Mouse (Mus musculus): ENCODE measurements at regions not wholly inside any gene's neighbourhood (a gene's known extent, or its start where the extent isn't known, plus 50 kb on each side); places are given as distances from the start of the nearest gene placed in this dataset.
"Not testable (repeated sequence)": the region's sequence is repeated elsewhere in the genome, so short reads cannot be mapped to it uniquely, and the experiment has no call there.

DNA sequence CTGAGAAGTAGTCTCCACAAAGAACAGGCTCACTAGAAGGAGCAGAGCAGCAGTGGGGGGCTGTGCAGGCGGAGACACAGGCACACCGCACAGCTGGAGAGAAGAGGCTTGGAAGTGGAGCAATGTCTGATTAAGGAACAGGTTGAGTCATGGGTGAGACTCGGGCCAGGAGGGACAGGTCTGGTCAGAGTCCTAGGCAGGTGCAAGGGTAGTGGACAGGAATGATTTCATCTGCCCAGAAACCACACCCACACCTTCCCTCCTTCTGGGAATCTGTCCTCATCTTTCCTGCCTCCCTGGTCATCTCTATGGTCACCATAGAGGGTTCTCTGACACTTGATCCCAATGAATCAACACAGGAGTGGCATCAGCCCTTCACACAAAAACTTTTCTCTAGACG lies 983.8 kb downstream of the 4930447A16Rik start:
- no peak for DNase-seq (ENCODE audit: low spot score in 2 of 2)

DNA sequence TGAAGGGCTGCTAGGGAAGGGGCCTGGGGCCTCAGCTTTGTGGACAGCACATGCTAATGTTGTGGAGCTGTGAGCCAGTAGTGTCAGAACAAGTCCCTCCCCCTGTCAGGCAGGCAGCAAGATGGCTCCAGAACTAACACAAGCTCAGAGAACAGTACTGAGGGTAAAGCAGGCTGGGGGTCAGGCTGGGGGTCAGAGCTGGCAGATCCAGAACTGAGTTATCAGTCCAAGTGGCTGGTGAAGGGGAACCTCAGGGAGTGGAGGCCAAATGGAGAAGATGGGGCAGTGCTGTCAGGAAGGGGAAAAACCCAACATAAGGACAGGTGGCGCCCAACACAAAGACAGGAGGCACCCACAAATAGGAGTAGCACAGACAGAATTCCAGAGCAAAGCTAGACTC lies 985.1 kb downstream of the 4930447A16Rik start:
- DNase-seq (ENCODE audit: low spot score in 2 of 2), result no peak

DNA sequence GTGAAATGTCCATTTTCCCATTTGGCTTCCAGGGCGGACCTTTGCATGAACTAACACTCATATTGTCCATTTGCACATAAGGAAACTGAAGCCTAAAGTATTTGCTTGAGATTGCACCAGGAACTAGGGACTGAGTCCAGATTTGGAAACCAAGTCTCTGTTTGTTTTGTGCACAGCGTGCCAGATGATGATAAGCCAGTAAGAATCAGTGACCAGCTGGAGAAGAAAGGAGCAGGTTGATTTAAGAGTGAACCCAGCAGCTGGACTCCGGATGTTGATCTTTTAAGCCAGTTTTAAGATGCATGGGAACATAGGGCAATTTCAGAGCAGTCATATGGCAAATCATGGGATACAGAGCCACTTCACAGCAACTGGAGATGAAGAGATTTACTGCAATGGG lies 987.1 kb downstream of the 4930447A16Rik start:
- DNase-seq (ENCODE audit: low spot score in 2 of 2), result no peak

DNA sequence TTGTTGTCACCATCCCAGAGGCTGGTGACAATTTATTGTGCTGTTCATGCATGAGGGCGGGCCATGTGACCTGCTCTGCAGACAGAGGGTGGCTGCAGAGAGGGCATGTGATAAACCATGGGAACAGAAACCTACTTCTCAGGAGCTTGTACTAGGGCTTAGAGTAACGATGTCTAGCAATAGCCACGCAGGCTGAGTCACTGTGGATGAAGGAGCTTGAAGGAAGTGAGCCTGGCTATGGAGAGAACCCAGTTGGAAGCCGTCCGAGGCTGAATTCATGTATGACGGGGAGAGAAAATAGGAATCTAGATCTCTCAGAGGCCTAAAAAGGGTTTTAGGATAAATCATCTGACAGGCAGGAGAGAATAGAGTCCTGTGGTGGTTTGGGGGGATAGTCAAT lies 988.0 kb downstream of the 4930447A16Rik start:
- DNase-seq (ENCODE audit: low spot score in 2 of 2), result no peak

DNA sequence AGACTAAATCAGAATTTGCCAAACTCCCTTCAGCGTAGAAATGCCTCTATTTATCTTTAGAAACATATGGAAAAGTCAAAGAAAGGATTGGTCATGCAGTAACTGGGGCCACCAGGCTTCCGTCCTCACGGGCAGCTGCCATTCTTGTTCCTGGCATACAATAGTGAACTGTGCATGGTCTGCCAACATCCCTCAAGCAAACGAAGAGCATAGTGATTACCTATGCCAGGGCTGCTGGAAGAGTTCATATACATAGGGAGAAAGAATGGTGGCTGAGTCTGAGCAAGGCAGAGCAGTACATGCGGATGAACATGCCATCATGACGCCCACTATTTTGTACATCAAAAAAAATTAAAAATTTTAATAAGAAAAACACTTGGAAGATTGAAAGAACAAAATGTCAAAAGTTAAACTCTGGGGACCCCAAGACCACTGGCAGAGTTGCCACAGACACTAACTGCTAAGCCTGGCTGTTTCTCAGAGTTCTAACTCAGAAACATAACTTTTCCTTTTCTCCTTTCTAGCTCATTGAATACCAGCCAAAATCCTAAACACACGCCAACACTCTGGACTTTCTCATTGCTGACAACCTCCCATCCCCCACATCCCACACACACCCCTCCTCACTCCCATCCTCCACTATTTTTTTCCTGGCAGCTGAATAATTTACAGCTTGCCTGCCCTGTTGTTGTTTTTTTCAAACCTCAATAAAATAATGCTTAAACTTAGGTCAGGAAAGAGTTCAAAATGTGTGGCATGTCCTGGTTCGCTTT lies 989.1 kb downstream of the 4930447A16Rik start:
- DNase-seq (ENCODE audit: low spot score in 2 of 2), result no peak

DNA sequence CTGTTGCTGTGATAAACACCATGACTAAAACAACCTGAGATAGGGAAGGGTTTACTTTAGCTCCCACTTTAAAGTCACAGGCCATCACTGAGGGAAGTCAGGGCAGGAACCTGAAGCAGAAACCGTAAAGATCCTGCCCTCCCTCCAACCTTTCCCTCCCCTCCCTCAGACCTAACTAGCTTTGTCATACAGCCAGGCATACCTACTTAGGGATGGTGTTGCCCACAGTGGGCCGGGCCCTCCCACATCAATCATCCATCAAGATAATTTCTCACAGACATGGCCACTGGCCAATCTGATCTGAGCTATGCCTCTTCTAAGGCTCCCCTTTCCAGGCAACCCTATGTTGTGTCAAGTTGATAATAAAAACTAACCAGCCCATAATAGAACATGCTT lies 989.7 kb downstream of the 4930447A16Rik start:
- DNase-seq (ENCODE audit: low spot score in 2 of 2), result no peak

DNA sequence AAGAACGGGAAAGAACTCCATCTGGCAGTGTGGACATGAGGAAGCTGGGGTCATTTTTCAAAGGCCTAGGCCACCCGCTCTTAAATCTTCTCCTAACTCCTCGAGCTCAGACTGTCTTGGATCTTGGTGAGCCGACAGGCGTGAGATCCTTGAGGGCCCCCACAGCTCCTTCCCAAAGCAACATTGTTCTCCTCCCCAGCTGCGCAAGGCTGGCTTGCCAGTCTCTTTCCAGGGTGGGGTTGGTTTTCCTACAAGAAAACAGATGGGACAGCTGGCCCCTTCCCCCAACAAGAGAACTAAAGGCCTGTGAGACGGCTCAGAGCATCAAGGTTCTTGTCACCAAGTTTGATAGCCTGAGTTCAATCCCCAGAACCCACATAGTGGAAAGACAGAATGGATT lies 994.3 kb downstream of the 4930447A16Rik start:
- DNase-seq (ENCODE audit: low spot score in 2 of 2), result no peak

DNA sequence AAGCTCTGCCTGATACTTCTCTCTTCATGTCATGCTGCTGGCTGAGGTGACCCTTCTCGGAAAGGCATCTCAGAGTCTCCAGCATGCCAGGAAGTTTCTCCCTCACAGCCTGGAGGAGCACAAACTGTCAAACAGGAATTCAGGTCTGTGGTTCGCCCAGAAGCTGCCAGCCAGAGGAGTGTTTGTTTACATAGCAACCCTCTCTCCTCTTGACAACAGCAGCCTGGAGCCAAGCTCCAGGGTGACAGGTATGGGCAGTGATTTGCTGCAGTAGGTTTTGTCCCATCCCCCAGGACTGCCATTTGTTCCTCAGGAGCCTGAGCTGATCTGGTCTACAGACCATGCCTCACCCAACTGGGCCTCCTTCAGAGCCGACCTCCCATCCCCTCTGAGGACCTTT lies 995.4 kb downstream of the 4930447A16Rik start:
- DNase-seq (ENCODE audit: low spot score in 2 of 2), result no peak

DNA sequence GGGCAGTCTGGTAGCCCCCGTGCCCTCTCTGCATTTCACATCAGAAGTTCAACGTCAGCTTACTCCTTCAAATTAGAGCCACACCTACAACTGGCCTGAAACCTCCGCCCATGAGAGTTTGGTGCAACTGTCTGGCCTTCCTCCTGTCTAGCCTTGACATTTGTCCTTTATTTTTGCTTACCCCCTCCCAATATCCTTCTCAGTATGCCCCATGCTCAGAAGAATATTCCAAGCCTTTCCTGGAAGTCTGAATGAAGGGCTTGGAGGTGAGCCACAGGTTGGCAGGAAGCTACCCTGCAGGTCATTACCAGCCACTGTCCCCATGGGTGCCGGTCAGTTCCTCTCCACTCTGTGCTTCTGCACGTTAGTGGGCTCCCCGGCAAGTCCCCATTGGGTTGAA lies 997.4 kb downstream of the 4930447A16Rik start:
- DNase-seq (ENCODE audit: low spot score in 2 of 2), result no peak

DNA sequence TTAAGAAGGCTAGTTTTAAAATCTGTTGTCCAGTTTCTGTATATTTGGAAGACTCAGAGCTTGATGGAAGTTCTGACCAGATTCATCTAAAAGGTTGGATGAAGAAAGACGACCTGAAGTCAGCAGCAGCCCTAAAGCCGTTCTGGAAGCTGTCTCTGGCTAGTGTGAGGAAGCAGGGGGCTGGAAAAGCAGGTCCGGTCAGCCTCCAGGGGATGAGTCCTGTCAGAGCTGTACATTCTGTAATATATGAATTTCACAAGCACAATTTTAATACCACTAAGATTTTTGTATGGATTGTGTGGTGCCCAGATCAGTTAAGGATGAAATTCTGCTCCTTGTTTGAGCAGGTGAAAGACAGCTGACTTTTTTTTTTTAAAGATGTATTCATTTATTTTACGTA lies 1000.2 kb downstream of the 4930447A16Rik start:
- no peak for DNase-seq (ENCODE audit: low spot score in 2 of 2)

DNA sequence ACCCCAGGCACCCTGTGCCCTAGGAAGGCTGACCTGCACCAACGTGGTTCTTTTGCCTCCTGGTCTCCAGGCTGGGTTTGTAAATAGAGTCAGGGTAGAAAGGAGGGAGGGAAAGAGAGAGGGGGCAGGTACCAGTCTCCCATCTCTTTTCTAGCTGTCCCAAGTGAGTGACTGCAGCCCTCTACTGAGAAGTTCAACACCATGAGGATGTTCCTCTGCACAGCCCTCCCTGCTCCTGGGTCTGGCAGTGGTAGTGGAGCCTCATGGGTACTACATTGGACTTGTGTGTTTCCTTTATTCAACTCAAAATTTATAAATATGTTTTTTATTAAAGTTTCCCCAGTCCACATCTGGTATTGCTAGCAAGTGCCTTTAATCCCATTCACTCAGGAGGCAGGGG lies 1002.6 kb downstream of the 4930447A16Rik start:
- no peak for DNase-seq (ENCODE audit: low spot score in 2 of 2)

DNA sequence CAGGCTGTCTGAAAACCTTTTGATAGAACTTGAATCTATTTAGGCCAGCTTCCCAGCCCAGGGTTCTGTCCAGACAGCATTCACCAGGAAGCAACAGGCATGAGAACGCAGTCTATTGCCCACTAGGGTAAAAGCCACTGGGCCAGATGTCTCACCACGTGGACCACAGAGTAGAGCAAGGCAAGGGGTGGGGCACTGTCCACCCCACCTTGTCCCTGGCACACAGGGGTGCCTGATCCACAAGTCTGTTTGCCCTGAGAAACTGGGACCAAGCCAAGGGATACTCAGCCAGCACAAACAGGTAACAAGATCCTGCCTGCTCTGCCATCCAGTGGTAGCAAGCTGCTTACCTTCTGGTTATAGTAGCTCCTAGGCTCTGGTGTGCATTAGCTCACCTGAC lies 1006.3 kb downstream of the 4930447A16Rik start:
- DNase-seq (ENCODE audit: low spot score in 2 of 2), result no peak

DNA sequence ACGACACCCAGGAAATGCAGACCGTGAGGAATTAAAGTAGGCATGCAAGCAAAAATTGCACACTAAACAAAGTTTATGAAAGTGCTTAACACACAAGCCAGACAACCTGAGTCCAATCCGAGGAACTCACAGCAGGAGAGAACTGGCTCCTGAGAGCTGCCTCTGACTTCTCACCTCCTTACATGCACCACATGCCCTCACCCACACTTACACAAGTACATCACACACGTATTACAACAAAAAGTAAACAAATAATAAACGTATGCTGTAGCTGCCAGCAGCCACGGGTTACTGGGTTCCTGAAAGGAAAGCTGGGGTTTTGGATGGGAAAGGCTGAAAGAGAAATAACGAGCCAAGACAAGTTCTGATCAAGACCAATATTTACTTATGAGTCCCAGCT lies 1008.0 kb downstream of the 4930447A16Rik start:
- DNase-seq (ENCODE audit: low spot score in 2 of 2), result no peak

DNA sequence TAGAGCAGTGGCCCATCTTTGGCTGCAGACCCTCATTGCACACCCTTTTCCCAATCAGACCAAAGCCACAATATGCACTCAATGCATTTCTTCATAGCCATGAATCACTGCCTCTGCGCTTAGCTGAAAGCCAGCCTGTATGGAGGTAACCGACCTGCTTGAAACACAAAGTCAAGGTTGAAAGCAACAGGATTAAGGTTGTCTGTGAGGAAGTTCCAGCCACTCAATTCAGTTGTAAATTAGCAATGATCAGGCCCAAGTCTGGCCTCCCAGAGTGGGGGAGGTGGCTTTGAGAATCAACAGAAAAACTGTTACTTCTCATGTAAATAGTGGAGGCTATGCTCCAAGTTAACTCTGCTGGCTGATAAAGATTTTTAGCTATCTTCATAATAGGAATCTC lies 1008.9 kb downstream of the 4930447A16Rik start:
- DNase-seq (ENCODE audit: low spot score in 2 of 2), result not testable (repeated sequence)
